Mouse (Mus musculus): Measurements from ENCODE around the gene Gpr84. TPM values are rescaled to one million over a fixed set of nuclear protein-coding genes. Genes with fewer than 3 reads are reported as not detected.

Gene Gpr84
- polyA plus RNA-seq, 1 experiment = not detected

DNA sequence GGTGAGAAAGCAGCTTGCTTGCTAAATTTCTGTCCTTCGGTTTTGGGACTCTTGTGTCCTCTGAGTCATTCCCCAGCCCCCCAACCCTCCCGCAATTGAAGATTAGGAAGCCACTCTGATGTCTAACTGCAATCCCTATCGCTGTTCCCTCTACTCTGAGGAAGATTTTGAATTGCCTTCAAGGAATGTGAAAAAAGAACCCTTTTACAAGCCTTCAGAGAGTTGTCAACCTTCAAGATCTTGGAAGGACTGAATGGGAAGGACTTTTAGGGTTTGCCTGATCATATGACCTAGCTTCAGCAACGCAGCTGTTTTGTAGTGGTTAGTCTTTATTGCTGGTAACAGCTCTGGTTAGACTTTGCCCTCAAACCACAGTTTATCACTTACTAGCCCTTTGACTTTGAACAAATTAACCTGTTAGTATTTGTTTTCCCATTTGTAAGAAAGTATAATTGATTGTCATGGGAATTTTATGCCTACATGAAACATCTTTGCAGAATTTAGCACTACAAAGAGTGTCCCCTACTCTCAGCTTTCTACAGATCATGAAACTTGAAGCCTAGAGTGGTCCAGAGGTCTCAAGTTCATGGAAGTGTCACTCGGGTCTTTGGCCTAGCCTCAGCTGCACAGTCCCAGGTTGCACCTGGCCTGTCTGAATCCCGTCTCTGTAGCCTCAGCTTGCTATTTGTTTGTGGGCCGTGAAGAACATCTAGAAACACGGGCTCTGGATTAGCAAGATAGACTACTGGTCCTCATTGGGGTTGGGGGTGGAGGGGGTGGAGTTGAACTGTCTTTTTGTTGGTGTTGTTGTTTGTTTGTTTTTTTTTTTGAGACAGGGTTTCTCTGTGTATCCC lies 4.4 kb downstream of the Gpr84 start:
- DNase-seq (ENCODE audit: low spot score) = no peak

DNA sequence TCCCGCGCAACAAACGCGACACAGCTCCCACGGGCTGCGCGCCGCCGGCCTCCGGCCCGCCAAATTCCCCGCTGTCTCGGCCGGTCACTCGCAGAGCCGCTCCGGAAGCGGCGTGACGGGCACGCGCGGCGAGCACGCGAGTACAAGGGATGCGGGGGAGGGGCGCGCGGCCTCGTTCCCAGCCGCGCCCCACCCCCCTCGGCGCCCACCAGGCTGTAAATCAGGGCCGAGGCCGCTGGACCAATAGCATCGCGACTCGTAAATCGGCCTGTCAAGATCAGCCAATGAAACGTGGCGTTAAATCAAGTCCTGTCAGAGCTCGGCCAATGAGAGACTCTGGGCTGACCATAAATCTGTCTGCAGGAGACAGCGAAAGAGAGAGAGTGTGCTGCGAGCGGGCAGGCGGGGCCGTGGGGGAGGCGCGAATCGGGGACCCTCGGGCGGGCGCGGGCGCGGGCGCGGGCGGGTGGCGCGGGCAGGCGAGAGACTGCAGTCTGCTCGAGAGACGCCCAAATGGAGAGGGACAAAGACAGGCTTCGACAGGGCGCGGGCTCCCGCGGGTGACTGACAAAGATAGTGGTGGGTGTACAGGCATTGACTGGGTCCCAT lies 5.2 kb downstream of the Gpr84 start:
- DNase-seq (ENCODE audit: low spot score) = peak; percentile 84

DNA sequence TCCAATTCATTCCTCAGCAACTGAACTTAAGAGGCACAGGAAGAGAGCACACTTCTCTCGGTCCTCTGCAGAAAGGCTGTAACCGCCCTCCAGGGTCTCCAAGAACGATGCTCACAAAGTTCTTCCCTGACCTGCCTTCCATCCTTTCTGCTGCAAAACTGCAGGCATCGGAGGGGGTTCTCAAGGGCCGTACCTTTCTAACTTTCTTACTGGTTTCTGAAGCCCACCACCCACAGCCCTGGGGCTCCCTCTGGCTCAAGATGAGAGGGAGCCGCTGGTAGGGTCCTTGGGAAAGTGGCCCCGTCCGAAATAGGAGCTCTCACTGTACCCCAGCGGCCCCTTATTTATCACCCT lies 5.8 kb downstream of the Gpr84 start:
- no peak for DNase-seq (ENCODE audit: low spot score)

DNA sequence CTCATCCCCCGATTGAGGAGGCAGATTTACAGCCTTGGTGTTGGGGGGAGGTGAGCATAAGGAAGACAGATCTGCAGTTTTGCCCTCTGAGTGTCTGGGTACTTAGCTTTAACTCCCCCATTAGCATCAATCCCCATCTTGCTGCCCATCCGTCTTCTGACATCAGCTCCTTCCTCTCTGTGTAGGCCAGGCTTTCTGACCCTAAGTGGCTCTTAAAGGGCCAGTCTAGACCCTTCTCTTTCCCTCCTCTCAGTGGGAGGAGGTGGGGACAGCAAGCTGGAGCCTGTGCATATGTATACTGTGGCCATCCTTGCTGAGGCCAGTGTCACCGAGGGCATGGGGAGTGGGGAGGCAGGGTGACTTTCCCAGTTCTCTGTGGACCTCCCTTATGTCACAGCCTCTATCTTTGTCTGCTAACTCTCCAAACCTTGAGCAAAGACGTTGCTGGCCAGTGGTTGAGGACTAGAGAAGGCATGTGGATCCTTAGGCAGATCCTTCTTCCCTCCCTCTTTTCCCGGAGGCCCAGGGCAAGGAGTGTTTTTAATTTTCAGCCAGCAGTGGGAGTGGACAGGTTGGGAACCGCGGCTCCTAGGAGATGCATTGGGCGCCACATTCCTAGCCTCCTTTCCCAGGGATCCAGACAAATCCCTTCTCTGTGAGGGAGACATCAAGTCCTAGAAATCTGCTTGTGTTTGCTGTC lies 6.3 kb downstream of the Gpr84 start:
- DNase-seq (ENCODE audit: low spot score) = no peak

GRCm38 (mm10) chr15:103302341-103303021 lies 7.9 kb downstream of the Gpr84 start:
- DNase-seq (ENCODE audit: low spot score) = no peak

DNA sequence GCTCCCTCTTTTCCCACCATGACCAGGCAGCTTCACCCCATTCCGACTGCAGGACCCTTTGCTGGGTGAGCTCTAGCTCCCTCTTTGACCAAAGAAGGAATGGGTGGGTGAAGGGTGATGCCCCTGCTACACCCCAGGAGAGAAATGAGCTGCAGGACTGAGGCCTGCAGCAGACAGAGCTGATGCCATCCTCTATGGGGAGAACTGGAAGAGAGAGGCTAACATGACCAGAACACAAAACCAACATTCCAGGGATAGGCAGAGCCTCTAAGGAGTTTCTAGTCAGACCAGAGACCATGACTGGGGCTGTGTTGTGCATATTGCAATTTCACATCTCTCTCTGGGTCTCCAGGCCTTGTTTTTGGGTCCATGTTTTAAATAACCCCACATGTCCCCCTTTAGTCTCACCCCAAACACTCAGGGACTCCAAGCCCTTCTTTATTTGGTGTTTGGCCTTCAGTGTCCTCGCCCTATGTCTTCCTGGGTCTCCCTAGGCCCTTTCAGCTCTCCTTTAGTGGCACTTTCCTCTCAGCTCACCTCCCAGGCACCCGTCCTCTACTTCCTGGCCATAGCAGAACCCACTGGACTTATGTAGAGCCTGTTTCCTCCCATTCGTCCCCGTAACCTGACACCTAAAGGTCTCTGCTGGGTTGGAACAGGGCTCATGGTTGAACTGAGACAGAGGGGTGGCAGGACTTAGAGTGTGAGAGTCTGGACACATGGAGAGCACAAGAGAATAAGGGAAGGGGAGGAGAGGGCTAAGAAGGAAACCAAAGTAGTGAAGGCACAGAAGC lies 8.7 kb downstream of the Gpr84 start:
- no peak for DNase-seq (ENCODE audit: low spot score)

DNA sequence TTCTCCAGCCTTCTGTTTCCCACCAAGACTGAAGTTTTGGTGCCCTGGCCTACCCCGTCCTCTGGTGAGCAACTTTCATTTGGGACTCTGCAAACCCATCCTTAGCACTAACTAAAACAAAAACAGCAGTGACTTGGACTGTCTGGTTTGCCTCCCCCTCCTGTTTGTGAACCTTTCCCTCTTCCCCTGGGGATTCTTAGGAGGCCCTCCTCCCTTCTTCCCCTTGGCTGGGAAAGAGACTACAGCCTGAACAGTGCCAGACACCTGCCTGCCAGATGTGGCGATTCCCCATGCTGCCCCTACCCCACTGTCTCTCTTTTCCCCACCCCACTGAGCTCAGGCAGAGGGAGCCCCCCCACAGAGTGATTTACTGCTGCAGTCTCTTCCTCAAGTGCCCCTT lies 9.4 kb downstream of the Gpr84 start:
- no peak for DNase-seq (ENCODE audit: low spot score)

- no peak for DNase-seq (ENCODE audit: low spot score)
Measured at GRCm38 (mm10) chr15:103300560-103300959, 9.9 kb downstream of the Gpr84 start.

GRCm38 (mm10) chr15:103300067-103300471 lies 10.3 kb downstream of the Gpr84 start:
- DNase-seq (ENCODE audit: low spot score) = no peak

GRCm38 (mm10) chr15:103299644-103300043 lies 10.8 kb downstream of the Gpr84 start:
- no peak for DNase-seq (ENCODE audit: low spot score)

DNA sequence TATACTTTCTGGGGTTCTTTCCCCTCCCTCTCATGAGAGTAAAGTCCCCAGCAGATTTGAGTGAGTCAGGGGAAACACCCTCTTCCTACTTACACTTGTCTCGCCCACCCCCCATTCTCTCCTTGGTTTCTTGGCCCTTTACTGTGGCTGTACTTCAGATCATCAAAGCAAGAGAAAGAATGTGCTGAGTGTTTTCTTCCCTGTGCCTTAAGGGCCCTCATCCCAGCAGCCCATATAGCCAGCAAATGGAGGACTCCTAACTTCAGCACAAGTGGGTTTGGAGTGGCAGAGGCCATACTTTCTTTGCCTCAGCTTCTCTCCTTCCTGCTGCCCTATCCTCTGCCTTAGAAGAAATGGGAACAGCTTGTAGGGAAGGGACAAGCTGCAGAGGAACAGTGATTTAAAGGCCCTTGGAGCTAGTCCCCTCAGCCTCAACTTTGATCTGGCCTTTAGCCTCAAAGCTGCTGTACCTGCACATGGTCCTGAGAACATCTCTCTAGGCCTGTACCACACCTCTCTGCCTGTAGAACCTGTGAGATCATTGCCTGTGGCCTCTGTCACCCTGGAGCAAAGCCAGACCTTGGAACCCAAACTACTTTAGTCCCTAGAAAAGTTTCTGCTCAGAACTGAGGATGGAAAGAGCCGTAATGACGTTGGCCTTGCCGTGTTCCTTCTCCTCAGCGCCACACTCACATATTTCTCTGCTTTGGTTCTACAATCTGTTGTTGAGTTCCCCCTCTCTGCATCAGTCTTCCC lies 11.4 kb downstream of the Gpr84 start:
- no peak for DNase-seq (ENCODE audit: low spot score)

DNA sequence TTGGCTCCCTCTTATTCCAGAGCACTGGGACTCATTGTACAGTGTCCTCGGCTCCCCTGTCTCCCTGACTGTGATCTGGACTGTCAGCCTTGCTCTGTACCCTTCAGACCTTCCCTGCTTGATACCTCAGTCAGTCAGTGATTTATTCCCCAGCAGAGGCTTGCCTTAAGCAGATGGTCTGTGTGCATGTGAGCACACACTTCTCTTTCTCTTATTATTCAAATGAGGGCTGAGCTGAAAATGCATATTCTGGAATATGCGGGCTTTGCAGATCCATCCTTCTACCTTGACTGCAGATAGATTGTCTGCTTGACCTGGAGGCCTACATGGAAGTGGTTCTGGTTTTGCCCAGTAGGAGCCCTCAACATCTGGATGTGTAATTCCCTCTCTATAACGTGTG lies 12.4 kb downstream of the Gpr84 start:
- DNase-seq (ENCODE audit: low spot score) = no peak

DNA sequence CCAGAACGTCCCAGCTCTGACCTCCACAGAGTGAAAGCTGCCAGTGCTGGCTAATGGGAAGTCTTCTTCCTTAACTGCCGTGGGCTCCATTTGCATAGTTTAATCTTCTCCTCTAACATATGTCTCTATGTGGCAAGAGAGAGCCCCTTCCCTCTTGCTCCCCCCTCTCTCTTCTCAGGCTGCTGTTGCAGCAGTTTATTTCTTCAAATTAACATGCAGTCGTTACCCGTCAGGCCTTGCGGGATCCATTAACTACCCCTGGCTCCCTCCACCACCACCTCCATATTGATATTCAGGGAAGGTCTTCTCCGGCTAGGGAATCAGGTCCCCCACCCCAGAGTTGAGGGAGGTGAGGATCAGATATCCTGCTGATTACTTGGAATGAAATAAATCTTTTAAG lies 13.1 kb downstream of the Gpr84 start:
- no peak for DNase-seq (ENCODE audit: low spot score)

DNA sequence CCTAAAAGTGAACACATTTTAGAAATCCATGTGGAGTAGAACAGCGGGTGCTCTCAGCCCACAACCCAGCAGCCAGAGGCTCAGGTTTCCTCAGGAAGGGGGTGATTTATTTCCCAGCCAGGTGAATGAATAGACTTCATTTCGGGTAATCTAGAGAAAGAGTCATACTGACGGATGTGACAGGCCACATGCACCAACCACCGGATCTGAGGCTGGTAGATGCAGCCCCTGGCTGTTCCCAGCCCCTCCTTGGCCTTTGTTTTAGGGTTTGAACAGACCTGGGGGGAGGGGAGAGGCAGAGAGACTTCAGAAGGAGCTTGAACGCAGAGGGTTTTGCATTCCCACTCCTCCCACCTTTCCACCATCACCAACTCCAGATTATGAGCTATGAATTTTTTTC lies 14.6 kb downstream of the Gpr84 start:
- no peak for DNase-seq (ENCODE audit: low spot score)

GRCm38 (mm10) chr15:103294649-103295048 lies 15.8 kb downstream of the Gpr84 start:
- DNase-seq (ENCODE audit: low spot score) = no peak

- no peak for DNase-seq (ENCODE audit: low spot score)
Measured at GRCm38 (mm10) chr15:103293375-103293774, 17.0 kb downstream of the Gpr84 start.

GRCm38 (mm10) chr15:103292673-103293345 lies 17.6 kb downstream of the Gpr84 start:
- DNase-seq (ENCODE audit: low spot score) = no peak

- DNase-seq (ENCODE audit: low spot score) = no peak
Measured at GRCm38 (mm10) chr15:103290843-103291242, 19.6 kb downstream of the Gpr84 start.

- DNase-seq (ENCODE audit: low spot score) = no peak
Measured at GRCm38 (mm10) chr15:103290417-103290816, 20.0 kb downstream of the Gpr84 start.

DNA sequence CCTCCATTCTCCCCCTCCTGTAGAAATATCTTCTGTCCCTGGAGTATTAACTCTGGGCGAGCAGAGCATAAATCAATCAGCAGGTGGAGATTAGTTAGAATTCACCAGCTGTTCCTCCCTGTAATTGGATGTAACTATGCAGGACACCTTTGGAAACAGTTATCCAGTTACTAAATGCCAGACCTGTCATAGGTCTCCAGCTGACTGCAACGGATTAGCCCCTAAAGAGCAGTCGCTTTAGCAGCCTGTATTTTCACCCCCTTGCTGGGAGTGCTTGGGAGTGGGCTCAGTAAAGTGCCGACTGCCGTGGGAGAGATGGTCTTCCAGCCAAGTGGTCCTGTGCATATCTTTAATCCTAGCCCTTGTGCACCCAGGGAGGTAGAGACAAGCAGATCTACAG lies 20.8 kb downstream of the Gpr84 start:
- no peak for DNase-seq (ENCODE audit: low spot score)

Measured in urinary bladder, adult 2 months (tissue).